Mouse (Mus musculus): ENCODE results near the gene Derl3.

Derl3 gene

GRCm38 (mm10) chr10:75906882-75907281, 13.7 kb downstream of the Derl3 start:
- no peak for DNase-seq (ENCODE audit: low read depth in 1 of 2, low spot score in 2 of 2)

GRCm38 (mm10) chr10:75910698-75911097, 17.5 kb downstream of the Derl3 start:
- DNase-seq (ENCODE audit: low read depth in 1 of 2, low spot score in 2 of 2), result no peak

GRCm38 (mm10) chr10:75913013-75913589, 19.9 kb downstream of the Derl3 start:
- DNase-seq (ENCODE audit: low read depth in 1 of 2, low spot score in 2 of 2), result no peak

- DNase-seq (ENCODE audit: low read depth in 1 of 2, low spot score in 2 of 2), result no peak
Measured at GRCm38 (mm10) chr10:75915557-75915956, 22.3 kb downstream of the Derl3 start.

- DNase-seq (ENCODE audit: low read depth in 1 of 2, low spot score in 2 of 2), result no peak
Measured at GRCm38 (mm10) chr10:75916840-75917239, 23.6 kb downstream of the Derl3 start.

- DNase-seq (ENCODE audit: low read depth in 1 of 2, low spot score in 2 of 2), result no peak
Measured at GRCm38 (mm10) chr10:75919026-75919425, 25.8 kb downstream of the Derl3 start.

- DNase-seq (ENCODE audit: low read depth in 1 of 2, low spot score in 2 of 2), result peak; percentile 79 to 87
Measured at GRCm38 (mm10) chr10:75921026-75921725, 28.0 kb downstream of the Derl3 start, which contains the start of gene Smarcb1. Gene Smarcb1 (minus strand): TSS chr10:75921617.

GRCm38 (mm10) chr10:75921726-75922560, 28.7 kb downstream of the Derl3 start:
- no peak for DNase-seq (ENCODE audit: low read depth in 1 of 2, low spot score in 2 of 2)

GRCm38 (mm10) chr10:75924324-75924723, 31.1 kb downstream of the Derl3 start:
- no peak for DNase-seq (ENCODE audit: low read depth in 1 of 2, low spot score in 2 of 2)

GRCm38 (mm10) chr10:75926396-75926795, 33.2 kb downstream of the Derl3 start:
- DNase-seq (ENCODE audit: low read depth in 1 of 2, low spot score in 2 of 2), result no peak

GRCm38 (mm10) chr10:75930304-75930703, 37.1 kb downstream of the Derl3 start:
- no peak for DNase-seq (ENCODE audit: low read depth in 1 of 2, low spot score in 2 of 2)

- DNase-seq (ENCODE audit: low read depth in 1 of 2, low spot score in 2 of 2), result no peak
Measured at GRCm38 (mm10) chr10:75931311-75931710, 38.1 kb downstream of the Derl3 start.

- DNase-seq (ENCODE audit: low read depth in 1 of 2, low spot score in 2 of 2), result no peak
Measured at GRCm38 (mm10) chr10:75932081-75932678, 39.0 kb downstream of the Derl3 start.

GRCm38 (mm10) chr10:75932891-75933290, 39.7 kb downstream of the Derl3 start, which contains the start of gene Chchd10:
Gene Chchd10 (plus strand): TSS chr10:75933130.
- no peak for DNase-seq (ENCODE audit: low read depth in 1 of 2, low spot score in 2 of 2)

- no peak for DNase-seq (ENCODE audit: low read depth in 1 of 2, low spot score in 2 of 2)
Measured at GRCm38 (mm10) chr10:75934991-75935390, 41.8 kb downstream of the Derl3 start.

- DNase-seq (ENCODE audit: low read depth in 1 of 2, low spot score in 2 of 2), result no peak
Measured at GRCm38 (mm10) chr10:75935680-75936541, 42.7 kb downstream of the Derl3 start, which contains the start of gene Mmp11. Gene Mmp11 (minus strand): TSS chr10:75936496.

GRCm38 (mm10) chr10:75936909-75937667, 43.9 kb downstream of the Derl3 start:
- no peak for DNase-seq (ENCODE audit: low read depth in 1 of 2, low spot score in 2 of 2)

GRCm38 (mm10) chr10:75937851-75938643, 44.8 kb downstream of the Derl3 start:
- no peak for DNase-seq (ENCODE audit: low read depth in 1 of 2, low spot score in 2 of 2)

Data from monocyte, adult 2 months (primary cell).